Mouse (Mus musculus): Measurements from ENCODE around the gene Aadacl4.
"Not testable (repeated sequence)": the region's sequence is repeated elsewhere in the genome, so short reads cannot be mapped to it uniquely, and the experiment has no call there.

Aadacl4 gene

GRCm38 (mm10) chr4:144613407-144613806 is at the start of gene Aadacl4:
TSS of gene Aadacl4 (plus strand) at chr4:144613707.
- DNase-seq = no peak

- no peak for DNase-seq
Measured at GRCm38 (mm10) chr4:144565034-144565433, 48.5 kb upstream of the Aadacl4 start, which contains the start of gene Gm13124. TSS of gene Gm13124 (minus strand) at chr4:144565134.

GRCm38 (mm10) chr4:144567752-144568151 is 45.8 kb upstream of the Aadacl4 start:
- no peak for DNase-seq

- not testable (repeated sequence) for DNase-seq
Measured at GRCm38 (mm10) chr4:144586207-144586606, 27.3 kb upstream of the Aadacl4 start.

- no peak for DNase-seq
Measured at GRCm38 (mm10) chr4:144592790-144593189, 20.7 kb upstream of the Aadacl4 start.

- DNase-seq = no peak
Measured at GRCm38 (mm10) chr4:144614586-144614985, 1.1 kb downstream of the Aadacl4 start.

- DNase-seq = no peak
Measured at GRCm38 (mm10) chr4:144638263-144638662, 24.8 kb downstream of the Aadacl4 start.
